Mouse (Mus musculus): Measurements from ENCODE around the gene Amy2a3.
"Not testable (repeated sequence)": the region's sequence is repeated elsewhere in the genome, so short reads cannot be mapped to it uniquely, and the experiment has no call there.

- TF ChIP-seq ELF1 (IDR thresholded peaks at IDR 0.05; ENCODE audit: low read depth, low read length); POLR2A (IDR thresholded peaks at IDR 0.05; ENCODE audit: control insufficient read depth in 1 of 2, insufficient read depth in 1 of 2, low read depth in 1 of 2, low read length in 2 of 2, poor library complexity in 1 of 2); CTCF (IDR thresholded peaks at IDR 0.05 in 2 of 3, conservative IDR thresholded peaks at IDR 0.05 in 1 of 3; ENCODE audit: control insufficient read depth in 1 of 3, insufficient read depth in 1 of 3, low read depth in 2 of 3, low read length in 3 of 3, poor library complexity in 1 of 3, severe bottlenecking in 1 of 3); JUND (IDR thresholded peaks at IDR 0.05; ENCODE audit: low read depth, low read length); USF2 (IDR thresholded peaks at IDR 0.05; ENCODE audit: borderline replicate concordance in 1 of 2, insufficient read depth in 1 of 2, low read depth in 1 of 2, low read length in 2 of 2); USF1 (IDR thresholded peaks at IDR 0.05; ENCODE audit: low read depth, low read length); GABPA (IDR thresholded peaks at IDR 0.05; ENCODE audit: low read depth, low read length); NELFE (IDR thresholded peaks at IDR 0.05; ENCODE audit: low read depth, low read length); RCOR1 (IDR thresholded peaks at IDR 0.05; ENCODE audit: low read depth, low read length); GATA1 (IDR thresholded peaks at IDR 0.05; ENCODE audit: low read depth, low read length); BHLHE40 (IDR thresholded peaks at IDR 0.05; ENCODE audit: borderline replicate concordance, low read depth, low read length): not testable (repeated sequence)
Observed at GRCm38 (mm10) chr3:113291349-113291748, 32.5 kb downstream of the Amy2a3 start, which contains the start of gene Amy2a4.
